Mouse (Mus musculus): ENCODE results near the gene 9130213A22Rik. TPM values are rescaled to one million over a fixed set of nuclear protein-coding genes. Genes with fewer than 3 reads are reported as not detected.

9130213A22Rik gene
- polyA plus RNA-seq, 1 experiment from 2014 or later = not detected

GRCm38 (mm10) chr11:69149728-69150127, 27.3 kb upstream of the 9130213A22Rik start:
- no peaks in the 10 kb centered on the region for H3K9me3 ChIP-seq (ENCODE audit: control insufficient read depth, low read length)

DNA sequence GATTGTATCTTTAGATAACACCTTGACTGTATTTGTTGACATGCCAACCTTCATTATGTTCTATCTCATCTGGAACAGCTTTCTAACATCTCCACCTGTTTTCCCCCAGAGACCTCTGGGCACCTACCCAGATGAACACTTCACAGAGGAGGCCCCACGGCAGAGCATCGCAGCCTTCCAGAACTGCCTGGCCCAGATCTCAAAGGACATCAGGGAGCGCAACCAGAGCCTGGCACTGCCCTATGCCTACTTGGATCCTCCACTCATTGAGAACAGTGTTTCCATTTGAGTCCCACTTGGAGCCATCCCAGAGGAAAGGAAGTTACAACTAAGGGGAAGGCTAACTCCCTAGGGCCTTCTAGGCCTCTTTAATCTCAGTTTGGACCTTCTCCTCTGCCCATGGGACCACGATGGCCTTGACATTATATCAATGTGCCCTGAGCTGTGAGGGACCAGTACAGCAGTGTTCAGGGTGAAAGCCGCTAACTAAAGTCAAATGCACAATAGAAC, 26.1 kb upstream of the 9130213A22Rik start:
- Histone ChIP-seq H3K9ac (ENCODE audit: low read length) (no peak overlapping the region), H3K27ac (ENCODE audit: low read depth, low read length) (no peak overlapping the region), H3K27me3 (ENCODE audit: control insufficient read depth, insufficient read depth, low read length) (no peaks in the 10 kb centered on the region; the same call in 1 of the 2 replicates), H3K4me1 (replicated peaks; ENCODE audit: control insufficient read depth, insufficient read depth, low read length) (0 out of 2 replicates have a peak, but pooled peaks cover 2% of the 10 kb centered on the region), H3K4me3 (ENCODE audit: low read depth, low read length) (no peak overlapping the region), H3K36me3 (ENCODE audit: control insufficient read depth, insufficient read depth, low read length) (no peaks in the 10 kb centered on the region), H3K9me3 (ENCODE audit: control insufficient read depth, low read length) (no peaks in the 10 kb centered on the region), H3K4me2 (ENCODE audit: low read depth, low read length, severe bottlenecking) (no peak overlapping the region)
- DNase-seq (ENCODE audit: low spot score) (no peak), ATAC-seq (replicated peaks; ENCODE audit: low FRiP score) (no peak)
- 89% methylated on average over 5 of the region's 5 CpGs for WGBS

More at GRCm38 (mm10) chr11:69149728-69150127, 27.3 kb upstream of the 9130213A22Rik start:
- DNase-seq (ENCODE audit: low spot score) (no peak), ATAC-seq (replicated peaks; ENCODE audit: low FRiP score) (no peak)
- Histone ChIP-seq H3K4me2 (ENCODE audit: low read depth, low read length, severe bottlenecking) (no peak overlapping the region), H3K36me3 (ENCODE audit: control insufficient read depth, insufficient read depth, low read length) (no peaks in the 10 kb centered on the region), H3K4me3 (ENCODE audit: low read depth, low read length) (no peak overlapping the region), H3K27ac (ENCODE audit: low read depth, low read length) (no peak overlapping the region), H3K9ac (ENCODE audit: low read length) (no peak overlapping the region), H3K27me3 (ENCODE audit: control insufficient read depth, insufficient read depth, low read length) (no peaks in the 10 kb centered on the region; the same call in 1 of the 2 replicates), H3K4me1 (replicated peaks; ENCODE audit: control insufficient read depth, insufficient read depth, low read length) (0 out of 2 replicates have a peak, but pooled peaks cover 2% of the 10 kb centered on the region)
- WGBS = 82% methylated on average over 6 of the region's 6 CpGs

GRCm38 (mm10) chr11:69147546-69147945, 25.2 kb upstream of the 9130213A22Rik start:
- H3K27ac ChIP-seq (ENCODE audit: low read depth, low read length) = no peak overlapping the region
- DNase-seq (ENCODE audit: low spot score) (no peak), ATAC-seq (replicated peaks; ENCODE audit: low FRiP score) (no peak)
- H3K4me2 ChIP-seq (ENCODE audit: low read depth, low read length, severe bottlenecking) = no peak overlapping the region
- 73% methylated on average over 7 of the region's 7 CpGs for WGBS
- no peaks in the 10 kb centered on the region for H3K9me3 ChIP-seq (ENCODE audit: control insufficient read depth, low read length)
- H3K9ac ChIP-seq (ENCODE audit: low read length) = no peak overlapping the region
- H3K36me3 ChIP-seq (ENCODE audit: control insufficient read depth, insufficient read depth, low read length) = no peaks in the 10 kb centered on the region
- no peak overlapping the region for H3K4me3 ChIP-seq (ENCODE audit: low read depth, low read length)
- 0 out of 2 replicates have a peak, but pooled peaks cover 2% of the 10 kb centered on the region for H3K4me1 ChIP-seq (replicated peaks; ENCODE audit: control insufficient read depth, insufficient read depth, low read length)
- H3K27me3 ChIP-seq (ENCODE audit: control insufficient read depth, insufficient read depth, low read length) = no peaks in the 10 kb centered on the region; the same call in 1 of the 2 replicates

- Histone ChIP-seq H3K4me1 (replicated peaks; ENCODE audit: control insufficient read depth, insufficient read depth, low read length) (no peaks in the 10 kb centered on the region), H3K9ac (ENCODE audit: low read length) (no peak overlapping the region), H3K9me3 (ENCODE audit: control insufficient read depth, low read length) (no peaks in the 10 kb centered on the region), H3K27ac (ENCODE audit: low read depth, low read length) (no peak overlapping the region), H3K27me3 (ENCODE audit: control insufficient read depth, insufficient read depth, low read length) (peaks cover 2% of the 10 kb centered on the region; the same call in 1 of the 2 replicates), H3K36me3 (ENCODE audit: control insufficient read depth, insufficient read depth, low read length) (no peaks in the 10 kb centered on the region), H3K4me3 (ENCODE audit: low read depth, low read length) (no peak overlapping the region), H3K4me2 (ENCODE audit: low read depth, low read length, severe bottlenecking) (no peak overlapping the region)
- WGBS = 89% methylated on average over 6 of the region's 6 CpGs
- no peak for ATAC-seq (replicated peaks; ENCODE audit: low FRiP score)
- DNase-seq (ENCODE audit: low spot score) = no peak
Observed at GRCm38 (mm10) chr11:69135361-69135760, 13.0 kb upstream of the 9130213A22Rik start.

GRCm38 (mm10) chr11:69134622-69134968, 12.2 kb upstream of the 9130213A22Rik start:
- H3K36me3 ChIP-seq (ENCODE audit: control insufficient read depth, insufficient read depth, low read length) = no peaks in the 10 kb centered on the region
- peak overlapping the region; percentile 33 for H3K9ac ChIP-seq (ENCODE audit: low read length)
- peak overlapping the region; percentile 52 for H3K4me2 ChIP-seq (ENCODE audit: low read depth, low read length, severe bottlenecking)
- 28% methylated on average over 8 of the region's 8 CpGs for WGBS
- H3K9me3 ChIP-seq (ENCODE audit: control insufficient read depth, low read length) = no peaks in the 10 kb centered on the region
- peak overlapping the region; percentile 39 for H3K4me3 ChIP-seq (ENCODE audit: low read depth, low read length)
- no peak for DNase-seq (ENCODE audit: low spot score)
- ATAC-seq (replicated peaks; ENCODE audit: low FRiP score) = 0 out of 2 replicates have a peak, but pooled peaks have one; percentile 44
- no peak overlapping the region for H3K27ac ChIP-seq (ENCODE audit: low read depth, low read length)
- H3K4me1 ChIP-seq (replicated peaks; ENCODE audit: control insufficient read depth, insufficient read depth, low read length) = no peaks in the 10 kb centered on the region
- H3K27me3 ChIP-seq (ENCODE audit: control insufficient read depth, insufficient read depth, low read length) = peaks cover 2% of the 10 kb centered on the region; the same call in 1 of the 2 replicates

DNA sequence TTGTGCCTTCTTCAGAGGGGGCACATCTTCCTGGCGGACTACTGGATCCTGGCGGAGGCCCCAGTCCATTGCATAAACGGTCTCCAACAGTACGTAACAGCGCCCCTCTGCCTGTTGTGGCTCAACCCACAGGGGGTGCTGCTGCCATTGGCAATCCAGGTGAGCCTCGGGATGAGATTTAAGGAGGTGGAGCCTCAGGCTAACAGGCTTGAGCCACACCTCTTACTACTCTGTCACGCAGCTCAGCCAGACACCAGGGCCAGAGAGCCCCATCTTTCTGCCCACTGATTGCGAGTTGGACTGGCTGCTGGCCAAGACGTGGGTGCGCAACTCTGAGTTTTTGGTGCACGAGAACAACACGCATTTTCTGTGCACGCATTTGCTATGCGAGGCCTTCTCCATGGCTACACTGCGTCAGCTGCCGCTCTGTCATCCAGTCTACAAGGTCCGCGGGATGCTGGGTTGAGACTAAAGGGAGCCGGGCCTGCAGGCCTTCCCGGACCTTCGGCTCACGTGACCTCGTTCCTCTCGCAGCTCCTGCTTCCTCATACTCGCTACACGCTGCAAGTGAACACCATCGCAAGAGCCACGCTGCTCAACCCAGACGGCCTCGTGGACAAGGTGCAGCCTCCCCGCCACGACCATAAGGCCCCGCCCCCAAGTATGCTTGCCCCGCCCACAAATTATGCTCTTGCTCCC, 11.7 kb upstream of the 9130213A22Rik start:
- peak overlapping the region; percentile 39 for H3K4me3 ChIP-seq (ENCODE audit: low read depth, low read length)
- no peak overlapping the region for H3K27ac ChIP-seq (ENCODE audit: low read depth, low read length)
- no peaks in the 10 kb centered on the region for H3K36me3 ChIP-seq (ENCODE audit: control insufficient read depth, insufficient read depth, low read length)
- H3K9ac ChIP-seq (ENCODE audit: low read length) = peak overlapping the region; percentile 33
- H3K27me3 ChIP-seq (ENCODE audit: control insufficient read depth, insufficient read depth, low read length) = peaks cover 2% of the 10 kb centered on the region; the same call in 1 of the 2 replicates
- peak; percentile 74 for DNase-seq (ENCODE audit: low spot score)
- H3K4me1 ChIP-seq (replicated peaks; ENCODE audit: control insufficient read depth, insufficient read depth, low read length) = no peaks in the 10 kb centered on the region
- no peaks in the 10 kb centered on the region for H3K9me3 ChIP-seq (ENCODE audit: control insufficient read depth, low read length)
- WGBS = 2% methylated on average over 34 of the region's 34 CpGs
- H3K4me2 ChIP-seq (ENCODE audit: low read depth, low read length, severe bottlenecking) = peak overlapping the region; percentile 52
- peak; percentile 53; the same call in 1 of the 2 replicates for ATAC-seq (replicated peaks; ENCODE audit: low FRiP score)

DNA sequence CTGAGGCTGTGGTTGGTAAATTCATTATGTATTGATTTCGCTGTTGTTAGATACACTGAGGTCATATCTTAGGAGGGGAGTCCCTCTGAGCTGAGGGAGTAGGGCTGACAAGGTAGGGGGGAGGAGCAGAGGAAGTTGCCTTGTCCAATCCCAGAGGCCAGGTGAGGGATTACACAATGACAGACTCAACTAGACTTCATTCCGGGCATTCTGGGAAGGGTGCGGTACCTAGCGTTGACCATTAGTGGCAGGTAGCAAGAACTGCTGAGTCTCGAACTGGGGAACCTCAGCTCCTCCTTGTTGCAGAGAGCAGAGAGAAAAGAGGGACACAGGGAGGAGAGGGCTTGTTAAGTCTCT, 11.2 kb upstream of the 9130213A22Rik start:
- WGBS = 9% methylated on average over 5 of the region's 5 CpGs
- Histone ChIP-seq H3K4me3 (ENCODE audit: low read depth, low read length) (peak overlapping the region; percentile 39; the same call in 1 of the 2 replicates), H3K9ac (ENCODE audit: low read length) (no peak overlapping the region), H3K4me1 (replicated peaks; ENCODE audit: control insufficient read depth, insufficient read depth, low read length) (no peaks in the 10 kb centered on the region), H3K9me3 (ENCODE audit: control insufficient read depth, low read length) (no peaks in the 10 kb centered on the region), H3K4me2 (ENCODE audit: low read depth, low read length, severe bottlenecking) (peak overlapping the region; percentile 52; the same call in 1 of the 2 replicates), H3K27me3 (ENCODE audit: control insufficient read depth, insufficient read depth, low read length) (peaks cover 2% of the 10 kb centered on the region; the same call in 1 of the 2 replicates), H3K27ac (ENCODE audit: low read depth, low read length) (no peak overlapping the region), H3K36me3 (ENCODE audit: control insufficient read depth, insufficient read depth, low read length) (no peaks in the 10 kb centered on the region)
- DNase-seq (ENCODE audit: low spot score) = peak; percentile 61
- ATAC-seq (replicated peaks; ENCODE audit: low FRiP score) = no peak

DNA sequence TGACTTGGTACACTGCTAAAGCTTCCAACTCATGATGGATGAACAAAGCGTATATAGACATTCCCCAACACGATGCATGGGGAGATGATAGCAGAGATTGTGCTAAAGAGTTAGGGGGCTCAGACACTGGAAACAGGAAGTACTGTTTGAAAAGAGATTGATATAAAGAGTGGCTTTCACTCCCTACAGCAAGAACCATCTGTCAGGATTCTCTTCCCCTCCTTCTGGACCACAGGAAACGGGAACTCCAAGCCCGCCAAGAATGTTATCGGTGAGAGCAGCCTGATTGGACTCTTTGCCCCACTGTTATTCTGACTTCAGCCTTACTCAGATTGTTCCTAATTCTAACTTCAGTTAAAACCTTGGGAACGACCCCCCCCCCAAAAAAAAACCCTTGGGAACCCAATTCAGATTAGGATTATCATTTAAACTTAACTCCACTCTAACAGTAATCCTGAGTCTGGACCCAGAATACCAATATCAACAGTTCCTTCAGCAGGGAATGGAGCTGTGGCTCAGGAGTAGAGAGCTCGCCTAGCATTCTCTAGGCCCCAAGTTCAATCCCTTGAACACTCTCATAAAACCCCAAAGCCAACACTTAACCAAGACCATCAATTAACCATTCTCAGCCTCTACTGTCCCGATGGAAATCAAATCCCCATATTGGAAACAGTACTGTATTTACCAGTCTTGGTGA, 6.2 kb upstream of the 9130213A22Rik start:
- H3K4me3 ChIP-seq (ENCODE audit: low read depth, low read length) = no peak overlapping the region
- DNase-seq (ENCODE audit: low spot score) (no peak), ATAC-seq (replicated peaks; ENCODE audit: low FRiP score) (no peak)
- peaks cover 7% of the 10 kb centered on the region; the same call in 1 of the 2 replicates for H3K4me1 ChIP-seq (replicated peaks; ENCODE audit: control insufficient read depth, insufficient read depth, low read length)
- no peak overlapping the region for H3K4me2 ChIP-seq (ENCODE audit: low read depth, low read length, severe bottlenecking)
- WGBS = 75% methylated on average over 8 of the region's 8 CpGs
- H3K27ac ChIP-seq (ENCODE audit: low read depth, low read length) = no peak overlapping the region
- H3K27me3 ChIP-seq (ENCODE audit: control insufficient read depth, insufficient read depth, low read length) = peaks cover 4% of the 10 kb centered on the region; the same call in 1 of the 2 replicates
- no peak overlapping the region for H3K9ac ChIP-seq (ENCODE audit: low read length)
- H3K9me3 ChIP-seq (ENCODE audit: control insufficient read depth, low read length) = no peaks in the 10 kb centered on the region
- H3K36me3 ChIP-seq (ENCODE audit: control insufficient read depth, insufficient read depth, low read length) = no peaks in the 10 kb centered on the region
